Mouse (Mus musculus) limb, embryonic 10.5 days (tissue): ENCODE measurements around the gene 2310009B15Rik. TPM values are rescaled to one million over a fixed set of nuclear protein-coding genes. Genes with fewer than 3 reads are reported as not detected.

Source experiments
- DNase-seq: peaks from one replicate; pipeline ENCODE4 v3.0.0-alpha.2; 2017; ENCODE audit warnings: low spot score
- H3K27ac ChIP-seq: fragments of 300-500 bp; sonication (generic); 2 replicates; pipeline ENCODE4 v1.5.1; 2016; ENCODE audit warnings: mild to moderate bottlenecking
- H3K27me3 ChIP-seq: fragments of 300-500 bp; sonication (generic); 2 replicates; pipeline ENCODE4 v1.6.1; 2016; ENCODE audit warnings: low read depth, mild to moderate bottlenecking; ENCODE audit not compliant: poor library complexity, severe bottlenecking
- H3K36me3 ChIP-seq: fragments of 300-500 bp; sonication (generic); 2 replicates; pipeline ENCODE4 v1.6.1; 2016; ENCODE audit warnings: mild to moderate bottlenecking, moderate library complexity
- H3K4me1 ChIP-seq: fragments of 300-500 bp; sonication (generic); 2 replicates; pipeline ENCODE4 v1.6.1; 2016
- H3K4me3 ChIP-seq: fragments of 300-500 bp; sonication (generic); 2 replicates; pipeline ENCODE4 v1.5.1; 2016; ENCODE audit warnings: mild to moderate bottlenecking, moderate library complexity
- H3K9me3 ChIP-seq: fragments of 300-500 bp; sonication (generic); replicated peaks from 2 replicates; pipeline ENCODE4 v1.6.1; 2016; ENCODE audit warnings: mild to moderate bottlenecking
- WGBS: fragments of 180-500 bp; shearing (Covaris S2); methylation state at CpG from one replicate; pipeline ENCODE4 v1.1.7; 2016; 5-methylcytosine and 5-hydroxymethylcytosine counted together
- polyA plus RNA-seq: library from polyadenylated mRNA; unstranded; fragments of >200 nt; fragmentation: Nextera tagmentation; extraction: Ambion mirVana; gene quantifications from 2 replicates; pipeline ENCODE4 v1.2.1, GENCODE M21; 2016

Gene 2310009B15Rik
- polyA plus RNA-seq, 1 experiment from 2014 or later = 60.6 TPM

DNA sequence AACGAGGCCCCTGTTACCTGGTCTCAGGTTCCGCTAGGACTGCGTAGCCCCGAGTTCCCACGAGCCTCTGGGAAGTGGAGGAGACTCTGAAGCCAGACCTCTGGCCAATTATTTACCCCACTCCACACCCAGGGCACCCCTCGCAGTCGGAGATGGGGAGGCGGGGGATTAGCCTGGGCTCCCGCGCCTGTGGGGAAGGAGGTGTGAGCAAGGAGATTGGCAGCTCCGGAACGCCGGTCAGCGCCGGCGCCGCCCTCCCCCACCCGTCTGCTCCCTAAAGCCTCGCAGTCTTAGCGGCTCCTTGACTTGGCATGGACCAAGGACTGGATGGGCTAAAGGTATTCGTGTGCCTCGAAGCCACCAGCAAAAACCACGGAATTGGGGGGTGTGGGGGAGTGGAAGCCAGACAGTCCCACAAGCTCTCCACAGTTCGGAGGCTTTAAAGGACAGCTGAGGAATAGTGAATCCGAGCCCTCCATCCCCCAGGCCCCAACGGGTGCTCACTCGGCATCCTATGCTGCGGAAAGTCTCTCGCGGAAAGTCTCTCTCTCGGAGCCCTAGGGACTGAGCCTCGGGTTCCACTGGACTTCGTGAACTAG, 8.0 kb downstream of the 2310009B15Rik start, which contains the start of gene Lhx9:
TSS of gene Lhx9 (minus strand) at position 67 of the 599 bp plus-strand sequence.
- peak within 1 kb of the TSS; percentile 79 for H3K4me3 ChIP-seq
- H3K4me1 ChIP-seq = peaks cover 73% of the 10 kb centered on the region
- WGBS = under 1% methylated on average over 33 of the region's 33 CpGs
- peak; percentile 81 for DNase-seq
- H3K36me3 ChIP-seq = peaks cover 16% of the 10 kb centered on the region
- no peaks in the 10 kb centered on the region for H3K9me3 ChIP-seq
- peaks cover 80% of the 10 kb centered on the region for H3K27me3 ChIP-seq
- peak within 1 kb of the TSS; percentile 98 for H3K27ac ChIP-seq

GRCm38 (mm10) chr1:138848026-138848425, 8.6 kb downstream of the 2310009B15Rik start:
- 2% methylated on average over 16 of the region's 16 CpGs for WGBS
- H3K4me1 ChIP-seq = peaks cover 74% of the 10 kb centered on the region
- peak overlapping the region; percentile 79 for H3K4me3 ChIP-seq
- DNase-seq = peak; percentile 72
- peaks cover 16% of the 10 kb centered on the region for H3K36me3 ChIP-seq
- H3K9me3 ChIP-seq = no peaks in the 10 kb centered on the region
- H3K27me3 ChIP-seq = peaks cover 82% of the 10 kb centered on the region
- peak overlapping the region; percentile 98 for H3K27ac ChIP-seq

- H3K9me3 ChIP-seq = no peaks in the 10 kb centered on the region
- peak overlapping the region; percentile 79 for H3K4me3 ChIP-seq
- H3K4me1 ChIP-seq = peaks cover 75% of the 10 kb centered on the region
- H3K27ac ChIP-seq = peak overlapping the region; percentile 98
- H3K27me3 ChIP-seq = peaks cover 76% of the 10 kb centered on the region
- under 1% methylated on average over 21 of the region's 21 CpGs for WGBS
- DNase-seq = peak; percentile 34
- H3K36me3 ChIP-seq = peaks cover 13% of the 10 kb centered on the region
Observed at GRCm38 (mm10) chr1:138847146-138847545, 9.5 kb downstream of the 2310009B15Rik start.

- DNase-seq = peak; percentile 55
- WGBS = 2% methylated on average over 9 of the region's 9 CpGs
- Histone ChIP-seq H3K4me1 (peaks cover 75% of the 10 kb centered on the region), H3K27me3 (peaks cover 73% of the 10 kb centered on the region), H3K36me3 (peaks cover 11% of the 10 kb centered on the region), H3K4me3 (peak overlapping the region; percentile 79), H3K9me3 (no peaks in the 10 kb centered on the region), H3K27ac (peak overlapping the region; percentile 98)
Observed at GRCm38 (mm10) chr1:138846581-138846980, 10.1 kb downstream of the 2310009B15Rik start.

GRCm38 (mm10) chr1:138846131-138846530, 10.5 kb downstream of the 2310009B15Rik start:
- peaks cover 74% of the 10 kb centered on the region for H3K4me1 ChIP-seq
- peak overlapping the region; percentile 98 for H3K27ac ChIP-seq
- H3K4me3 ChIP-seq = peak overlapping the region; percentile 79
- peaks cover 11% of the 10 kb centered on the region for H3K36me3 ChIP-seq
- DNase-seq = no peak
- 2% methylated on average over 12 of the region's 12 CpGs for WGBS
- no peaks in the 10 kb centered on the region for H3K9me3 ChIP-seq
- peaks cover 69% of the 10 kb centered on the region for H3K27me3 ChIP-seq

DNA sequence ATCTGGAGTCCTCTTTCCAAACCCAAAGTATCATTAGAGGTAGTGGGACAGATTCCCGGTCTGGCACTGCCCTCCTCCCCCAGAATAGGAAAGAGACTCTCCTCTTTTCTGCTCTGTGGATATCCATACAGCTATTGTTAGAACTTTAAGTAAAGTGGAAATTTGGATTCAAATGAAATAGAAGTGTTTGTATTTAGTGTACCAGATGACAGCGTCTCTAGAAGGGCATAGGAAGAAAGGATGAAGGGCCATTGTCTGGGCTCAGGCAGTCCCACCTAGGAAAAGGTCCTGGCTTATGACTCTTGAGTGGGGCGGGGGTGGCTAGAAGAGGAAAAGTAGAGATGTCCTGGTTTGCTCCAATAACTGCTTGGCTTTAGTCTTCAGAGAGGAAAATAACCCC, 11.2 kb downstream of the 2310009B15Rik start:
- Histone ChIP-seq H3K4me1 (peaks cover 69% of the 10 kb centered on the region), H3K27ac (peak overlapping the region; percentile 98), H3K9me3 (no peaks in the 10 kb centered on the region), H3K4me3 (peak overlapping the region; percentile 79), H3K36me3 (peaks cover 9% of the 10 kb centered on the region; the same call in 1 of the 2 replicates), H3K27me3 (peaks cover 62% of the 10 kb centered on the region)
- WGBS = 12% methylated on average over 3 of the region's 3 CpGs
- DNase-seq = no peak

GRCm38 (mm10) chr1:138844166-138844565, 12.5 kb downstream of the 2310009B15Rik start:
- Histone ChIP-seq H3K27me3 (peaks cover 63% of the 10 kb centered on the region), H3K4me1 (peaks cover 70% of the 10 kb centered on the region), H3K36me3 (peaks cover 21% of the 10 kb centered on the region), H3K9me3 (no peaks in the 10 kb centered on the region), H3K4me3 (peak overlapping the region; percentile 79), H3K27ac (peak overlapping the region; percentile 98)
- 3% methylated on average over 3 of the region's 3 CpGs for WGBS
- no peak for DNase-seq

GRCm38 (mm10) chr1:138843361-138844091, 13.1 kb downstream of the 2310009B15Rik start:
- peak; percentile 75 for DNase-seq
- no peaks in the 10 kb centered on the region for H3K9me3 ChIP-seq
- peak overlapping the region; percentile 79 for H3K4me3 ChIP-seq
- peaks cover 66% of the 10 kb centered on the region for H3K4me1 ChIP-seq
- H3K27ac ChIP-seq = peak overlapping the region; percentile 98
- WGBS = under 1% methylated on average over 35 of the region's 35 CpGs
- H3K36me3 ChIP-seq = peaks cover 25% of the 10 kb centered on the region
- H3K27me3 ChIP-seq = peaks cover 62% of the 10 kb centered on the region

GRCm38 (mm10) chr1:138842756-138843155, 13.9 kb downstream of the 2310009B15Rik start:
- under 1% methylated on average over 10 of the region's 10 CpGs for WGBS
- H3K4me1 ChIP-seq = peaks cover 66% of the 10 kb centered on the region
- H3K9me3 ChIP-seq = no peaks in the 10 kb centered on the region
- H3K36me3 ChIP-seq = peaks cover 33% of the 10 kb centered on the region
- no peak for DNase-seq
- peak overlapping the region; percentile 98 for H3K27ac ChIP-seq
- H3K4me3 ChIP-seq = peak overlapping the region; percentile 79
- H3K27me3 ChIP-seq = peaks cover 62% of the 10 kb centered on the region

- Histone ChIP-seq H3K27me3 (peaks cover 62% of the 10 kb centered on the region), H3K4me1 (peaks cover 67% of the 10 kb centered on the region), H3K4me3 (peak overlapping the region; percentile 79), H3K36me3 (peaks cover 37% of the 10 kb centered on the region), H3K9me3 (no peaks in the 10 kb centered on the region), H3K27ac (peak overlapping the region; percentile 98)
- DNase-seq = peak; percentile 75
- 0% methylated on average over 8 of the region's 8 CpGs for WGBS
Observed at GRCm38 (mm10) chr1:138842315-138842714, 14.3 kb downstream of the 2310009B15Rik start.

DNA sequence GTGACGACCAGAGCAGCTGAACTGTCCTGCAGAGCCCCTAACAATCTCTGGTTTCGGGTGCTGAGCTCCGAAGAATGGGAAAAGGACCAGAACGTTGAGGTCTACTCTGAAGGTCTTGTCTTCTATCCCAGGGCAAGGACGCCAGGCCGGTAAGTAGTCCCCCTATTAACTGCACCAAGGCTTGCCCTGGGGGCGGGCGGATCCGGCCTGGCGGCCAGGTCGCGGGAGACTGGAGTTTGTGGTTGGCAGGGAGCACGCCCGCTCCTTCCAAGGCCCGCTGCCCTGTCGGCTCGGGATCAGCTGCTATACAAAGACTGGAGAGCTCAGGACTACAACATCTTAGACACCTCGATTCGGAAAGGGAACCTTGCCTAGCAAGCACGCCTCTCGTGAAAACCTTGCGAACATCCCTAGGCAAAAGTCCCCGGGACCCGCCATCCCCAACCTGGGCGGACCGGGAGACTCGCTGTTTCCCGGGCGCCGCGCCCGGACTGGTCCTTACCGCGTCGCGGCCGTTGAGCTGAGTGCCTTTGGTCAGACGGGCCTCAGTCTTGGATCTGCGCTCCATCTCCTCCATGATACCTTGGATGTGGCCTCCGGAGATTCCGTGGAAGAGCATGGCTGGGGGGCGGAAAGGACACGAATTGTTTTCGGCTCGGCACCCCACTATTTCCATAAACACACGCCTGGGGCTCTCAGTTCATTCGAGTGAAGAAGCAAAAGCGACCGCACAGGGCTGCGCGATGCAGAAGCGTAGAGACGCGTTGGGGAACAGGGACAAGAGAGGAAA, 15.2 kb downstream of the 2310009B15Rik start:
- peak; percentile 82 for DNase-seq
- Histone ChIP-seq H3K27ac (peak overlapping the region; percentile 98), H3K4me3 (peak overlapping the region; percentile 79), H3K4me1 (peaks cover 67% of the 10 kb centered on the region), H3K27me3 (peaks cover 64% of the 10 kb centered on the region), H3K36me3 (peaks cover 45% of the 10 kb centered on the region), H3K9me3 (no peaks in the 10 kb centered on the region)
- under 1% methylated on average over 54 of the region's 54 CpGs for WGBS

DNA sequence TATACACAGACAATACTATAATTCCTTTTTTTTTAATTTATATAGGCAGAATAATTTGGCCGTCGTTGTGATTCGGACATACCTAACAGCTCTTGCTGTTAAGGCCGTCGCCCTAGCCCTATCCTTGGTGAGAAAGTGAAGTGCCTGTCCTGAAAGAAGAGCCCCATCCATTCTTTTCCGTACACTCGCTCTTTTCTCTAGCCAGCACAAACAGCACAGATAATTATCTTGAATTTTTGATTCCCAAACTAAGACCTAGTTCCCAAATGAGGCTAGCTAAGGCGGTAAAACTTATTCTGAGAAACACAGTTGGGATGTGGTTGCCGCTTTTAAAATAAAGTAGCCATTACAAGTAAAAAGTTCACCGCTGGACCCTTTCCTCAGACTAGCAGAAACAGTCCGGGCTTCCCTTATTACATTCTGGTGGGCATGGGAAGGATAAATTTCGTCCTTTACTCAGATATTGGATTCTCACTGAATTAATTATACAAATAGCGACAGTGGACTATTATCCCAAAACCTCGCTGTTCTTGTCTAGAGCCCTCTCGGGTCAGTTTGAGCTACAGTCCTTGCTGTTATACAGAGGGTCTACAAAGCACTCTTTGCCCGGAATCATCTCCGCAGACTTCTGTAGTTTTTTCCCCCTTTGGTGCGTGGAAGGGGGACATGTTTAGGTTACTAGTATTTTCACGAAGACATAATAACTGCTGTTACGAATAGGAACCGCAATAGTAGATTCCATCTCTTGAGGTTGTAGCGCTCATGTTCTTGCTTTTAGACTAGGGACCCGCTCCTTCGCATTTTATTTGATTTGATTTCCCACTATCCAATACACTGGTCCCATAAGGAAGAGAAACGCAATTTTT, 16.0 kb downstream of the 2310009B15Rik start:
- 4% methylated on average over 25 of the region's 25 CpGs for WGBS
- peaks cover 54% of the 10 kb centered on the region for H3K36me3 ChIP-seq
- peaks cover 64% of the 10 kb centered on the region for H3K27me3 ChIP-seq
- H3K9me3 ChIP-seq = no peaks in the 10 kb centered on the region
- DNase-seq = no peak
- peak overlapping the region; percentile 98 for H3K27ac ChIP-seq
- peaks cover 67% of the 10 kb centered on the region for H3K4me1 ChIP-seq
- peak overlapping the region; percentile 79 for H3K4me3 ChIP-seq
